Mouse (Mus musculus) fat pad, adult 2 months (tissue): Measurements from ENCODE around the gene Vmn1r12.
"Not testable (repeated sequence)": the region's sequence is repeated elsewhere in the genome, so short reads cannot be mapped to it uniquely, and the experiment has no call there.

ENCODE experiments used
- DNase-seq: peaks from one replicate; pipeline ENCODE4 v3.0.0-alpha.2; 2011; ENCODE audit warnings: low read depth, low spot score; ENCODE audit errors: extremely low read depth

Vmn1r12 gene

GRCm38 (mm10) chr6:57156619-57157018 is at the start of gene Vmn1r12:
Gene Vmn1r12, plus strand, starts transcription at chr6:57156919.
- no peak for DNase-seq

GRCm38 (mm10) chr6:57109154-57109553 is 47.6 kb upstream of the Vmn1r12 start, which contains the start of gene Vmn1r10:
Gene Vmn1r10, plus strand, starts transcription at chr6:57109454.
- DNase-seq = no peak

- no peak for DNase-seq
These were observed 23.6 kb upstream of the Vmn1r12 start, which contains the start of gene Vmn1r11 for GRCm38 (mm10) chr6:57133155-57133554. Gene Vmn1r11, plus strand, starts transcription at chr6:57133455.

- DNase-seq = not testable (repeated sequence)
These were observed 33.3 kb downstream of the Vmn1r12 start for GRCm38 (mm10) chr6:57190016-57190415.

GRCm38 (mm10) chr6:57202990-57203389 is 46.3 kb downstream of the Vmn1r12 start, which contains the start of gene Vmn1r13:
Gene Vmn1r13, plus strand, starts transcription at chr6:57203290.
- DNase-seq = not testable (repeated sequence)
